Mouse (Mus musculus): ENCODE measurements around the gene Wnk1. TPM values are rescaled to one million over a fixed set of nuclear protein-coding genes. Genes with fewer than 3 reads are reported as not detected.

Gene Wnk1
- total and polyA plus RNA-seq, 2 experiments: 31.7 to 62.0 TPM

DNA sequence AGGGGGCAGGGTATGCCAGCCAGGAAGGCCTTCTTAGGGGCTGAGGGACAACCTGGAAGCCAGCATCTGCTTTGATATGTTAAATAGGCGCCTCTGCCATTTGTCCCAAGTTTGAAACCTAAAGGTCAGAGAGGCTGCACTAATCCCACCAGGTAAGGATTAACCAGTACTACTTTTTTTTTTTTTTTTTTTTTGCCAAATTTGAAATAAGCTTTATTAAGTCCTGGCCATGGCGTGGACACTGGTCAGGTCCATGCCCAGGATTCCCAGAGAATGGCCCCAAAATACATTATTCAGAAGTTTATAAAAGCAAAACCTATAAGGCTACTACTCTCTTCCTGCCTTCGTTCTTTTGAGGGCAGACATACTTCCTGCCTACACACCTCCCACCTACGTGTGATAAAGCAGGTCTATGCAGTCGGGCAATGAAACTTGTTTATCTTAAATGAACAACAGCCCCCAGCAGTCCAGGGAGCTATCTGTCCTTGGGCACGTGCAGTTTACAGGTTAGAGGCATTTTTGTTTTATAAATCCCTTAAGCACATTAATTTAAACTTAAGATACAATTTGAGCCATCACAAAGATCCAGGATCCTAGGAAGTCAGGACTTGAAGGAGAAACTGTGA is 27.2 kb upstream of the Wnk1 start:
- no peak for DNase-seq (ENCODE audit: extremely low read depth, low read depth, low spot score)
- TF ChIP-seq CTCF (IDR thresholded peaks at IDR 0.05; ENCODE audit: low read depth, low read length): no peak
- TF ChIP-seq POLR2A (IDR thresholded peaks at IDR 0.05; ENCODE audit: extremely low read depth, insufficient read depth, low read length): no peak
- Histone ChIP-seq H3K9ac (ENCODE audit: low read depth, low read length) (no peak overlapping the region), H3K36me3 (ENCODE audit: control insufficient read depth, insufficient read depth, low read length) (no peaks in the 10 kb centered on the region), H3K4me3 (ENCODE audit: insufficient read depth, low read depth, low read length) (no peak overlapping the region), H3K4me1 (ENCODE audit: control insufficient read depth, insufficient read depth, low read length) (no peaks in the 10 kb centered on the region), H3K27ac (replicated peaks; ENCODE audit: insufficient read depth, low read depth, low read length) (no peak overlapping the region), H3K27me3 (ENCODE audit: control insufficient read depth, insufficient read depth, low read length) (no peaks in the 10 kb centered on the region), H3K79me2 (ENCODE audit: control insufficient read depth, insufficient read depth, low read length) (no peaks in the 10 kb centered on the region)
- WGBS: 84% methylated on average over 6 of the region's 6 CpGs

DNA sequence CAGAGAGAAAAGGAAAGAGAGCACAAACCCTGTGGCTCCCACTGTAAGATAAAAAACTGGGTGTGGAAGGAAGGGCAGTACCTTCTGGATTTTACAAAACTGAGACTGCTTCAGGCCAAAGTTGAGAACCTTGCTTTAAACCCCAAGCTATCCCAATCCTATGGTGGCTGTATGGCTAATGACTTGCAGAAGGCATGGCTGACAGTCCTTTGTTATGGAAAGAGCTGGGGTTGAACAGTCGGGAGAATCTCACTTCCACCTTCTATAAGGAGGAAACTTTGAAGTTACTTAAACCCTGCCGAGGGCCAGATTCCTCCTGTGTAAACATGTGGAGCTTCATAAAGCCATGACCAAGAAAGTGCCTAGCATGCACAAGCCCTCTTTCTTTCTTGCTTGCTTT is 26.2 kb upstream of the Wnk1 start:
- Histone ChIP-seq H3K4me3 (ENCODE audit: insufficient read depth, low read depth, low read length) (no peak overlapping the region), H3K9ac (ENCODE audit: low read depth, low read length) (no peak overlapping the region), H3K36me3 (ENCODE audit: control insufficient read depth, insufficient read depth, low read length) (no peaks in the 10 kb centered on the region), H3K79me2 (ENCODE audit: control insufficient read depth, insufficient read depth, low read length) (no peaks in the 10 kb centered on the region), H3K27ac (replicated peaks; ENCODE audit: insufficient read depth, low read depth, low read length) (no peak overlapping the region), H3K27me3 (ENCODE audit: control insufficient read depth, insufficient read depth, low read length) (no peaks in the 10 kb centered on the region), H3K4me1 (ENCODE audit: control insufficient read depth, insufficient read depth, low read length) (no peaks in the 10 kb centered on the region)
- TF ChIP-seq POLR2A (IDR thresholded peaks at IDR 0.05; ENCODE audit: extremely low read depth, insufficient read depth, low read length) (no peak), CTCF (IDR thresholded peaks at IDR 0.05; ENCODE audit: low read depth, low read length) (no peak)
- WGBS: 67% methylated on average over 2 of the region's 2 CpGs
- no peak for DNase-seq (ENCODE audit: extremely low read depth, low read depth, low spot score)

DNA sequence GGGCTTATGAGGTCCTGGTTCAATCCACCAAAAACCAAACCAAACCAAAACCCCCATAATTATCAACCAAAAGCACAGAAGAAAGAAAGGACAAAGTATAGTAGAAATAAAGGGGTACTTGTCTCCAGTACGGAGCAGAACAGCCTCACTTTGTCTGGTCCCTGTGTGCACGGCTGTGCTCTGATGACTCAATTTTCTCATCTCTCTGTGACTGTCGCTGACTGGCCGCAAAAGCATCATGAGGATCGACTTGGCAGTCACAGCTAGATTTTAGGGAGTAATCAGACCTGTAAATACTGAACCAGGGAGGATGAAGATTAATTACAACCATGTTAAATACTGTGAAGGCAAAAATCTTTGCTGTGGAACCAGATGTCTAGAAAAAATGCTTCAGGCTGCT is 24.5 kb upstream of the Wnk1 start:
- Histone ChIP-seq H3K4me3 (ENCODE audit: insufficient read depth, low read depth, low read length) (no peak overlapping the region), H3K27me3 (ENCODE audit: control insufficient read depth, insufficient read depth, low read length) (no peaks in the 10 kb centered on the region), H3K79me2 (ENCODE audit: control insufficient read depth, insufficient read depth, low read length) (no peaks in the 10 kb centered on the region), H3K27ac (replicated peaks; ENCODE audit: insufficient read depth, low read depth, low read length) (no peak overlapping the region), H3K9ac (ENCODE audit: low read depth, low read length) (no peak overlapping the region), H3K36me3 (ENCODE audit: control insufficient read depth, insufficient read depth, low read length) (no peaks in the 10 kb centered on the region), H3K4me1 (ENCODE audit: control insufficient read depth, insufficient read depth, low read length) (no peaks in the 10 kb centered on the region)
- TF ChIP-seq CTCF (IDR thresholded peaks at IDR 0.05; ENCODE audit: low read depth, low read length) (no peak), POLR2A (IDR thresholded peaks at IDR 0.05; ENCODE audit: extremely low read depth, insufficient read depth, low read length) (no peak)
- no peak for DNase-seq (ENCODE audit: extremely low read depth, low read depth, low spot score)
- 95% methylated on average over 5 of the region's 5 CpGs for WGBS

DNA sequence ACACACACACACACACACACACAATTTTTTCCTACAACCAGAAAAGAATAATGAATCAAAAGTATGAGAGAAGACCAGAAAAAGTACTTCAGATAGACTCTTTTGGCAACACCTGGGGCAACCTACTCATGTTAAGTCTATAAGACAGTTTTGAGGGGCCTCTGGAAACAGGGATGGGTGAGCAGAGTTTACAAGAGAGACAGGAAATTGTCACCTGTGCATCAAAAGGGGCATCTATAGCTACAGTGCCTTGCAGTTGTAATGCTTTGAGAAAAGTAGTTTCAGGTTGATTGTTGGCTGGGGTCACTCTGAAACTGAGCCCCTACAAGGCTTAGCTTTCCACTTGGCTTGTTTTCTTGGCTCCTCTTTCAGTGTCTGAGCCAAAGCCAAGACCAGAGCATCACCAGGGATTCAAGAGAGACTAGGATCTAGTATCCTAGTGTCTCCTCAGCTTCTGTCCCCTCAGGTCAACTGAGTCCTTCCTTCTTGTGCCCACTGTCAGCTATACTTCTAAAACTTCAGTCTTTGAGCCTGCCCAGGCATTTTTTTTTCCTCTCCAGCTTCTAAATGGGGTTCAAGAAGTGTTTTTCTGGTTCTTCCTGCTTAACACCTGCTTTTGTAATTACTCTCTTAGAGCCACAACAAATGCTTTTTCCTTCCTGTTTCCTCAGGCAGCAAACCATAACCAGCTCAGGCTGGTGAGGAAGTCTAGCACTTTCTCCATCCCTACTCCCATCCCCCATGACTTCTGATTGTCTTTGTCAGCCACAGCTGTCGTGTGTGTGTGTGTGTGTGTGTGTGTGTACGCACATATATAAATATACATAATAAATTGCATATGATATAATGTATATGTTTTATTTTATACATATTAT is 17.4 kb upstream of the Wnk1 start:
- no peak overlapping the region for H3K4me3 ChIP-seq (ENCODE audit: insufficient read depth, low read depth, low read length)
- no peak overlapping the region for H3K9ac ChIP-seq (ENCODE audit: low read depth, low read length)
- no peaks in the 10 kb centered on the region for H3K79me2 ChIP-seq (ENCODE audit: control insufficient read depth, insufficient read depth, low read length)
- DNase-seq (ENCODE audit: extremely low read depth, low read depth, low spot score): no peak
- H3K27ac ChIP-seq (replicated peaks; ENCODE audit: insufficient read depth, low read depth, low read length): no peak overlapping the region
- WGBS: 72% methylated on average over 2 of the region's 2 CpGs
- no peaks in the 10 kb centered on the region; the same call in 1 of the 2 replicates for H3K4me1 ChIP-seq (ENCODE audit: control insufficient read depth, insufficient read depth, low read length)
- no peaks in the 10 kb centered on the region for H3K27me3 ChIP-seq (ENCODE audit: control insufficient read depth, insufficient read depth, low read length)
- TF ChIP-seq CTCF (IDR thresholded peaks at IDR 0.05; ENCODE audit: low read depth, low read length) (no peak), POLR2A (IDR thresholded peaks at IDR 0.05; ENCODE audit: extremely low read depth, insufficient read depth, low read length) (no peak)
- H3K36me3 ChIP-seq (ENCODE audit: control insufficient read depth, insufficient read depth, low read length): no peaks in the 10 kb centered on the region

DNA sequence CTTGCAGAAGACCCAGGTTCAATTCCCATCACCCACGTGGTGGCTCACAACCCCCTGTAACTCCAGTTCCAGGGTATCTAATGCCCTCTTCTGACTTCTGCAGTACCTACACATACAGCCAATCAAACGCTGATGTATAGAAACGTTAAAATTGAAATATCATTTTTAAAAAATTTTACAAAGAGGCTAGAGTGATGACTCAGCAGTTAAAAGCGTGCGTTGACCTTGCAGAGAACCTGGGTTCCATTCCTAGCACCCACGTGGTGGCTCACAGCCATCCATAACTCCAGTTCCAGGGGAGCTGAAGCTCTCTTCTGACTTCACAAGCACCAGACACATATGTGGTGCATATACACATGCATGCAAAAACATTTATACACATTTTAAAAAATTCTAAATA is 15.9 kb upstream of the Wnk1 start:
- WGBS: 85% methylated on average over 6 of the region's 6 CpGs
- DNase-seq (ENCODE audit: extremely low read depth, low read depth, low spot score): no peak
- H3K27me3 ChIP-seq (ENCODE audit: control insufficient read depth, insufficient read depth, low read length): no peaks in the 10 kb centered on the region
- no peak overlapping the region for H3K27ac ChIP-seq (replicated peaks; ENCODE audit: insufficient read depth, low read depth, low read length)
- no peaks in the 10 kb centered on the region for H3K79me2 ChIP-seq (ENCODE audit: control insufficient read depth, insufficient read depth, low read length)
- no peaks in the 10 kb centered on the region; the same call in 1 of the 2 replicates for H3K4me1 ChIP-seq (ENCODE audit: control insufficient read depth, insufficient read depth, low read length)
- H3K36me3 ChIP-seq (ENCODE audit: control insufficient read depth, insufficient read depth, low read length): no peaks in the 10 kb centered on the region
- H3K4me3 ChIP-seq (ENCODE audit: insufficient read depth, low read depth, low read length): no peak overlapping the region
- H3K9ac ChIP-seq (ENCODE audit: low read depth, low read length): no peak overlapping the region
- TF ChIP-seq POLR2A (IDR thresholded peaks at IDR 0.05; ENCODE audit: extremely low read depth, insufficient read depth, low read length) (no peak), CTCF (IDR thresholded peaks at IDR 0.05; ENCODE audit: low read depth, low read length) (no peak)
